In the genomic region with DNA sequence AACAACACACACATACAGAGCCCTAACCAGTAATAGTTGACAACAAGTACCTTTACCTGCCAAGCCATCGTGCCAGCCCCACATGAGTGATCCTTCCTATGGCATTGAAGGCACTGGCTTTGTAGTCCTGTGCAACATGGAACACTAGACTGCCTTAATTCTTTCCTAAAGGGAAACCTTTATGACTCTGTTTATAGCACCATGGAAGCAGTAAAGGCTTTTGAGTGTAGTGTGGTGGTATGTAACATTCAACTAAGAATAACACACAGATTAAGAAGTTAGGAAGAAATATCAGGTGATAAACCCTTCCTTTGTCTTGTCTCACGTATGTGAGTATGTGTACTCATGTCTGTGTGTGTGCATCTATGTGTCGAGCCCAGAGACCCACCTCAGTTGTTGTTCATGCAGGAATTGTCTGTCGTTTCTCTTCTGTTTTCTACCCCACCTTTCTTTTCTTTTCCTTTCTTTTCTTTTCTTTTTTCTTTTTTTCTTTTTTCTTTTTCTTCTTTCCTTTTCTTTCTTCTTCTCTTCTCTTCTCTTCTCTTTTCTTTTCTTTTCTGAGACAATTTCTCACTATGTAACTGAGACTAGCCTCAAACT, we compare ENCODE assay signal across 7 mouse cellular contexts. TPM values are rescaled to one million over a fixed set of nuclear protein-coding genes. Genes with fewer than 3 reads are reported as not detected.
DNase-seq lines count a peak whose midpoint lies in the region; ATAC-seq and TF ChIP-seq lines count a peak whose summit lies in the region.

A gene (minus strand): TSS at position 113 of the 600 bp plus-strand sequence.

- 88% methylated on average over 4 of the region's 4 CpGs for WGBS in thymus, adult 2 months
- 73% methylated on average over 4 of the region's 4 CpGs for WGBS in forebrain, embryonic 10.5 days
- 70% methylated on average over 4 of the region's 4 CpGs for WGBS in limb, embryonic 15.5 days
- WGBS in stomach, embryonic 16.5 days, result 75% methylated on average over 4 of the region's 4 CpGs

- H3K27ac ChIP-seq in thymus, adult 2 months (ENCODE audit: control insufficient read depth, insufficient read depth, low read length), result no peak within 1 kb of the TSS
- no peak within 1 kb of the TSS for H3K27ac ChIP-seq in forebrain, embryonic 10.5 days
- no peak within 1 kb of the TSS for H3K27ac ChIP-seq in limb, embryonic 15.5 days
- no peak within 1 kb of the TSS for H3K27ac ChIP-seq in stomach, embryonic 16.5 days (ENCODE audit: low read length)

- ATAC-seq in limb, embryonic 15.5 days (ENCODE audit: insufficient number of reproducible peaks, low FRiP score, low TSS enrichment, low read depth), result no peak
- no peak for ATAC-seq in stomach, embryonic 16.5 days (ENCODE audit: insufficient read depth, low FRiP score)

- TF ChIP-seq CTCF in thymus, adult 2 months (IDR thresholded peaks at IDR 0.05; ENCODE audit: borderline replicate concordance, control insufficient read depth, extremely low read depth, insufficient read depth, low read length, poor library complexity), result no peak

- no peak for TF ChIP-seq POLR2A in thymus, adult 2 months (IDR thresholded peaks at IDR 0.05; ENCODE audit: control insufficient read depth, extremely low read depth, insufficient read depth, low read length, poor library complexity)

- H3K36me3 ChIP-seq in thymus, adult 2 months (ENCODE audit: control insufficient read depth, insufficient read depth, low read length), result no peaks in the 10 kb centered on the region
- no peaks in the 10 kb centered on the region for H3K36me3 ChIP-seq in forebrain, embryonic 10.5 days (replicated peaks)
- H3K36me3 ChIP-seq in limb, embryonic 15.5 days, result no peaks in the 10 kb centered on the region
- no peaks in the 10 kb centered on the region for H3K36me3 ChIP-seq in stomach, embryonic 16.5 days (ENCODE audit: control insufficient read depth, insufficient read depth, low read length)

- no peak within 1 kb of the TSS for H3K4me3 ChIP-seq in thymus, adult 2 months (ENCODE audit: control insufficient read depth, insufficient read depth, low read length)
- no peak within 1 kb of the TSS for H3K4me3 ChIP-seq in forebrain, embryonic 10.5 days
- H3K4me3 ChIP-seq in limb, embryonic 15.5 days, result no peak within 1 kb of the TSS
- H3K4me3 ChIP-seq in stomach, embryonic 16.5 days (replicated peaks; ENCODE audit: low read length), result no peak within 1 kb of the TSS

- 0 out of 2 replicates have a peak, but pooled peaks cover 2% of the 10 kb centered on the region for H3K4me1 ChIP-seq in thymus, adult 2 months (replicated peaks; ENCODE audit: control insufficient read depth, insufficient read depth, low read length)
- peaks cover 19% of the 10 kb centered on the region for H3K4me1 ChIP-seq in forebrain, embryonic 10.5 days
- peaks cover 13% of the 10 kb centered on the region; the same call in 1 of the 2 replicates for H3K4me1 ChIP-seq in limb, embryonic 15.5 days
- H3K4me1 ChIP-seq in stomach, embryonic 16.5 days (ENCODE audit: control insufficient read depth, insufficient read depth, low read length), result peaks cover 13% of the 10 kb centered on the region

- H3K9ac ChIP-seq in limb, embryonic 15.5 days, result no peak within 1 kb of the TSS
- no peak within 1 kb of the TSS for H3K9ac ChIP-seq in stomach, embryonic 16.5 days (ENCODE audit: low read length)

- H3K4me2 ChIP-seq in limb, embryonic 15.5 days, result no peak within 1 kb of the TSS
- no peak within 1 kb of the TSS for H3K4me2 ChIP-seq in stomach, embryonic 16.5 days (ENCODE audit: low read depth, low read length)

- no peak for DNase-seq in thymus, adult 2 months
- DNase-seq in thymus, postnatal 14 days, result no peak
- no peak for DNase-seq in forebrain, embryonic 10.5 days (ENCODE audit: extremely low spot score, low spot score)
- no peak for DNase-seq in heart, postnatal 4 days
- DNase-seq in MN1 (ENCODE audit: low spot score), result no peak

- H3K27me3 ChIP-seq in thymus, adult 2 months (ENCODE audit: control insufficient read depth, insufficient read depth, low read length), result no peaks in the 10 kb centered on the region
- no peaks in the 10 kb centered on the region for H3K27me3 ChIP-seq in forebrain, embryonic 10.5 days (ENCODE audit: poor library complexity, severe bottlenecking)
- no peaks in the 10 kb centered on the region for H3K27me3 ChIP-seq in limb, embryonic 15.5 days
- no peaks in the 10 kb centered on the region for H3K27me3 ChIP-seq in stomach, embryonic 16.5 days (ENCODE audit: control insufficient read depth, insufficient read depth, low read length)

- no peaks in the 10 kb centered on the region for H3K9me3 ChIP-seq in forebrain, embryonic 10.5 days
- no peaks in the 10 kb centered on the region for H3K9me3 ChIP-seq in limb, embryonic 15.5 days
- H3K9me3 ChIP-seq in stomach, embryonic 16.5 days (replicated peaks; ENCODE audit: control insufficient read depth, low read length), result no peaks in the 10 kb centered on the region

RNA-seq across cellular contexts. Expression of the gene that starts here (rescaled TPM):
- 90.7 and 98.9 TPM in 2 replicates for polyA plus RNA-seq in thymus, adult 2 months (2012; rRNA removed)
- polyA plus RNA-seq in forebrain, embryonic 10.5 days (2016; fragmentation: Nextera tagmentation; extraction: Ambion mirVana), result 108 and 111 TPM in 2 replicates
- 10 to 100 TPM; 41.1 to 42.4 TPM for total RNA-seq in heart, postnatal 4 days (2021)
- 97.2 and 99.0 TPM in 2 replicates for polyA plus RNA-seq in limb, embryonic 15.5 days (2015; fragmentation: Nextera tagmentation; extraction: Ambion mirVana)
- polyA plus RNA-seq in stomach, embryonic 16.5 days (2015; fragmentation: Nextera tagmentation; extraction: Ambion mirVana), result 139 and 143 TPM in 2 replicates
